Mouse (Mus musculus) spleen, adult 2 months (tissue): Measurements from ENCODE around the gene Gast. TPM values are rescaled to one million over a fixed set of nuclear protein-coding genes. Genes with fewer than 3 reads are reported as not detected.
A peak's percentile ranks its signal among the peaks of the same experiment; 100 is the strongest.

ENCODE experiments used
- DNase-seq, 2 experiments: peaks; one replicate each; pipeline versions ENCODE4 v3.0.0 to v3.0.0-alpha.2; 2012 to 2021; ENCODE audit warnings: low spot score in 2 of 2, low read depth in 1 of 2
- H3K27ac ChIP-seq: fragments of 200-500 bp; 2 replicates; pipeline ENCODE4 v1.5.1; 2012; ENCODE audit warnings: low read length, inconsistent platforms; ENCODE audit not compliant: insufficient read depth
- H3K27me3 ChIP-seq: fragments of 200-500 bp; 2 replicates; pipeline ENCODE4 v1.6.1; 2012; ENCODE audit warnings: mild to moderate bottlenecking, moderate library complexity, low read length, inconsistent platforms; ENCODE audit not compliant: control insufficient read depth, insufficient read depth
- H3K36me3 ChIP-seq: fragments of 200-500 bp; 2 replicates; pipeline ENCODE4 v1.6.1; 2012; ENCODE audit warnings: mild to moderate bottlenecking, low read length, inconsistent platforms; ENCODE audit not compliant: control insufficient read depth, insufficient read depth
- H3K4me1 ChIP-seq: fragments of 200-500 bp; 2 replicates; pipeline ENCODE4 v1.6.1; 2011; ENCODE audit warnings: inconsistent platforms; ENCODE audit not compliant: control insufficient read depth, insufficient read depth, insufficient read length
- H3K4me3 ChIP-seq: fragments of 200-500 bp; 2 replicates; pipeline ENCODE4 v1.5.1; 2011; ENCODE audit warnings: mild to moderate bottlenecking, inconsistent platforms; ENCODE audit not compliant: insufficient read depth, insufficient read length; ENCODE audit errors: extremely low read depth
- CTCF ChIP-seq: fragments of 200-500 bp; IDR thresholded peaks from 2 replicates; pipeline ENCODE4 v1.5.1; 2011; ENCODE audit warnings: mild to moderate bottlenecking, inconsistent platforms; ENCODE audit not compliant: insufficient read depth, insufficient read length, insufficient replicate concordance; ENCODE audit errors: extremely low read depth
- POLR2A ChIP-seq: fragments of 200-500 bp; IDR thresholded peaks from 2 replicates; pipeline ENCODE4 v1.6.1; 2011; ENCODE audit warnings: low read depth, low read length, inconsistent platforms
- WGBS: fragments of 180-500 bp; shearing (Covaris S2); methylation state at CpG from one replicate; pipeline ENCODE4 v1.1.7; 2018; 5-methylcytosine and 5-hydroxymethylcytosine counted together
- polyA plus RNA-seq: library from polyadenylated mRNA; depleted of rRNA; stranded (reverse); fragments of >200 nt; gene quantifications from 2 replicates; pipeline ENCODE4 v1.2.3, GENCODE M21; 2012

Gene Gast
- polyA plus RNA-seq, 1 experiment: not detected

- TF ChIP-seq CTCF: no peak
- TF ChIP-seq POLR2A: no peak
- Histone ChIP-seq H3K4me3 (no peak overlapping the region), H3K27me3 (no peaks in the 10 kb centered on the region), H3K27ac (no peak overlapping the region), H3K36me3 (no peaks in the 10 kb centered on the region), H3K4me1 (no peaks in the 10 kb centered on the region)
- DNase-seq: no peak
- WGBS: 60% methylated on average over 9 of the region's 9 CpGs
Measured at GRCm38 (mm10) chr11:100332766-100333515, 1.3 kb upstream of the Gast start.

GRCm38 (mm10) chr11:100335731-100336130 lies 1.5 kb downstream of the Gast start:
- Histone ChIP-seq H3K27ac (no peak overlapping the region), H3K36me3 (no peaks in the 10 kb centered on the region), H3K4me3 (no peak overlapping the region), H3K4me1 (no peaks in the 10 kb centered on the region), H3K27me3 (no peaks in the 10 kb centered on the region)
- TF ChIP-seq CTCF: no peak
- no peak for TF ChIP-seq POLR2A
- no peak for DNase-seq
- WGBS: 91% methylated on average over 3 of the region's 3 CpGs

GRCm38 (mm10) chr11:100344269-100344668 lies 10.1 kb downstream of the Gast start:
- WGBS: 56% methylated on average over 10 of the region's 10 CpGs
- no peaks in the 10 kb centered on the region for H3K36me3 ChIP-seq
- H3K4me3 ChIP-seq: no peak overlapping the region
- H3K27ac ChIP-seq: peak overlapping the region; percentile 61
- no peak for TF ChIP-seq CTCF
- TF ChIP-seq POLR2A: no peak
- no peaks in the 10 kb centered on the region for H3K4me1 ChIP-seq
- no peaks in the 10 kb centered on the region for H3K27me3 ChIP-seq
- no peak for DNase-seq

- Histone ChIP-seq H3K27ac (no peak overlapping the region), H3K4me3 (no peak overlapping the region), H3K36me3 (no peaks in the 10 kb centered on the region), H3K27me3 (peaks cover 11% of the 10 kb centered on the region), H3K4me1 (no peaks in the 10 kb centered on the region; the same call in 1 of the 2 replicates)
- WGBS: 41% methylated on average over 10 of the region's 10 CpGs
- TF ChIP-seq POLR2A (no peak), CTCF (peak; percentile 22; the same call in 1 of the 2 replicates)
- no peak for DNase-seq
Measured at GRCm38 (mm10) chr11:100352076-100352857, 18.1 kb downstream of the Gast start.

GRCm38 (mm10) chr11:100355151-100355951 lies 21.1 kb downstream of the Gast start:
- peaks cover 11% of the 10 kb centered on the region for H3K27me3 ChIP-seq
- WGBS: 1% methylated on average over 54 of the region's 54 CpGs
- no peaks in the 10 kb centered on the region for H3K36me3 ChIP-seq
- H3K4me3 ChIP-seq: peak overlapping the region; percentile 70
- H3K27ac ChIP-seq: peak overlapping the region; percentile 21
- no peaks in the 10 kb centered on the region; the same call in 1 of the 2 replicates for H3K4me1 ChIP-seq
- peak; percentile 40 to 66 for DNase-seq
- no peak for TF ChIP-seq CTCF
- TF ChIP-seq POLR2A: no peak

GRCm38 (mm10) chr11:100355972-100356818 lies 22.0 kb downstream of the Gast start, which contains the start of gene Hap1:
Hap1 (minus strand) TSS chr11:100356128.
- Histone ChIP-seq H3K27ac (peak within 1 kb of the TSS; percentile 21), H3K4me3 (peak within 1 kb of the TSS; percentile 70), H3K4me1 (no peaks in the 10 kb centered on the region; the same call in 1 of the 2 replicates), H3K27me3 (peaks cover 11% of the 10 kb centered on the region), H3K36me3 (no peaks in the 10 kb centered on the region)
- TF ChIP-seq CTCF: no peak
- no peak for TF ChIP-seq POLR2A
- WGBS: 3% methylated on average over 49 of the region's 49 CpGs
- DNase-seq: peak in 1 of 2 experiments; percentile 60
